Mouse (Mus musculus) embryonic facial prominence, embryonic 11.5 days (tissue): ENCODE measurements around the gene Rabep2. TPM values are rescaled to one million over a fixed set of nuclear protein-coding genes. Genes with fewer than 3 reads are reported as not detected.

ENCODE experiments used
- ATAC-seq: fragments of 200-750 bp; cut with Nextera tagmentation; replicated peaks from 2 replicates; pipeline ENCODE4 v1.8.0; 2017; ENCODE audit warnings: low read depth; ENCODE audit not compliant: insufficient number of reproducible peaks, low FRiP score, low TSS enrichment
- DNase-seq: peaks from one replicate; pipeline ENCODE4 v3.0.0-alpha.2; 2015; ENCODE audit warnings: low spot score
- H3K27ac ChIP-seq: fragments of 300-500 bp; sonication (generic); replicated peaks from 2 replicates; pipeline ENCODE4 v1.5.1; 2014; ENCODE audit warnings: mild to moderate bottlenecking, low read depth, low read length, control low read depth
- H3K27me3 ChIP-seq: fragments of 300-500 bp; sonication (generic); 2 replicates; pipeline ENCODE4 v1.6.1; 2014; ENCODE audit warnings: mild to moderate bottlenecking, low read length, moderate library complexity, mixed read lengths; ENCODE audit not compliant: control insufficient read depth, insufficient read depth
- H3K36me3 ChIP-seq: fragments of 300-500 bp; sonication (generic); replicated peaks from 2 replicates; pipeline ENCODE4 v1.6.1; 2014; ENCODE audit warnings: low read depth, mild to moderate bottlenecking, low read length, moderate library complexity, mixed read lengths; ENCODE audit not compliant: control insufficient read depth, insufficient read depth
- H3K4me1 ChIP-seq: fragments of 300-500 bp; sonication (generic); 2 replicates; pipeline ENCODE4 v1.6.1; 2014; ENCODE audit warnings: low read length, mixed read lengths; ENCODE audit not compliant: control insufficient read depth, insufficient read depth
- H3K4me2 ChIP-seq: fragments of 300-500 bp; sonication (generic); 2 replicates; pipeline ENCODE4 v1.6.1; 2014; ENCODE audit warnings: low read depth, mild to moderate bottlenecking, control low read depth, low read length, moderate library complexity
- H3K4me3 ChIP-seq: fragments of 300-500 bp; sonication (generic); 2 replicates; pipeline ENCODE4 v1.5.1; 2014; ENCODE audit warnings: low read depth, low read length, control low read depth
- H3K9ac ChIP-seq: fragments of 300-500 bp; sonication (generic); replicated peaks from 2 replicates; pipeline ENCODE4 v1.6.1; 2014; ENCODE audit warnings: mild to moderate bottlenecking, control low read depth, low read length
- H3K9me3 ChIP-seq: fragments of 300-500 bp; sonication (generic); replicated peaks from 2 replicates; pipeline ENCODE4 v1.6.1; 2016; ENCODE audit warnings: mild to moderate bottlenecking, low read length, inconsistent platforms, mixed read lengths; ENCODE audit not compliant: control insufficient read depth
- whole genome bisulfite sequencing: fragments of 180-500 bp; shearing (Covaris S2); extraction: QIAGEN DNeasy Blood & Tissue Kit; methylation state at CpG from one replicate; pipeline ENCODE4 v1.1.7; 2014; 5-methylcytosine and 5-hydroxymethylcytosine counted together
- polyA plus RNA-seq: library from polyadenylated mRNA; unstranded; fragments of >200 nt; fragmentation: Nextera tagmentation; extraction: Ambion mirVana; gene quantifications from 2 replicates; pipeline ENCODE4 v1.2.1, GENCODE M21; 2014

The Rabep2 gene
- polyA plus RNA-seq, 1 experiment from 2014 or later: 18.6 TPM

GRCm38 (mm10) chr7:126449991-126450390, 21.4 kb downstream of the Rabep2 start:
- H3K9ac ChIP-seq: no peak overlapping the region
- ATAC-seq: no peak

GRCm38 (mm10) chr7:126450641-126451040, 22.1 kb downstream of the Rabep2 start:
- 92% methylated on average over 6 of the region's 6 CpGs for WGBS
- no peak for ATAC-seq
- H3K27ac ChIP-seq: no peak overlapping the region

More at GRCm38 (mm10) chr7:126449991-126450390, 21.4 kb downstream of the Rabep2 start:
- peaks cover 2% of the 10 kb centered on the region; the same call in 1 of the 2 replicates for H3K36me3 ChIP-seq
- H3K4me3 ChIP-seq: no peak overlapping the region
- H3K4me1 ChIP-seq: no peaks in the 10 kb centered on the region
- H3K27me3 ChIP-seq: no peaks in the 10 kb centered on the region
- H3K4me2 ChIP-seq: no peak overlapping the region
- 94% methylated on average over 18 of the region's 18 CpGs for WGBS
- DNase-seq: no peak
- no peaks in the 10 kb centered on the region for H3K9me3 ChIP-seq
- H3K27ac ChIP-seq: no peak overlapping the region

GRCm38 (mm10) chr7:126452244-126452643, 23.7 kb downstream of the Rabep2 start:
- ATAC-seq (no peak), DNase-seq (no peak)
- Histone ChIP-seq H3K4me1 (no peaks in the 10 kb centered on the region), H3K9me3 (no peaks in the 10 kb centered on the region), H3K27me3 (no peaks in the 10 kb centered on the region), H3K36me3 (no peaks in the 10 kb centered on the region), H3K4me3 (no peak overlapping the region), H3K27ac (no peak overlapping the region), H3K4me2 (no peak overlapping the region), H3K9ac (no peak overlapping the region)
- 88% methylated on average over 3 of the region's 3 CpGs for WGBS

More at GRCm38 (mm10) chr7:126450641-126451040, 22.1 kb downstream of the Rabep2 start:
- no peak for DNase-seq
- Histone ChIP-seq H3K27me3 (no peaks in the 10 kb centered on the region), H3K9me3 (no peaks in the 10 kb centered on the region), H3K4me1 (no peaks in the 10 kb centered on the region), H3K36me3 (peaks cover under 1% of the 10 kb centered on the region; the same call in 1 of the 2 replicates), H3K9ac (no peak overlapping the region), H3K4me2 (no peak overlapping the region), H3K4me3 (no peak overlapping the region)

- no peak for ATAC-seq
- H3K4me2 ChIP-seq: no peak overlapping the region
- H3K4me3 ChIP-seq: no peak overlapping the region
- no peaks in the 10 kb centered on the region for H3K9me3 ChIP-seq
- H3K27ac ChIP-seq: no peak overlapping the region
- no peaks in the 10 kb centered on the region for H3K4me1 ChIP-seq
- DNase-seq: no peak
- H3K9ac ChIP-seq: no peak overlapping the region
- H3K36me3 ChIP-seq: no peaks in the 10 kb centered on the region
- 78% methylated on average over 7 of the region's 7 CpGs for WGBS
- no peaks in the 10 kb centered on the region for H3K27me3 ChIP-seq
Measured at GRCm38 (mm10) chr7:126453861-126454260, 25.3 kb downstream of the Rabep2 start.

GRCm38 (mm10) chr7:126455242-126455641, 26.7 kb downstream of the Rabep2 start:
- Histone ChIP-seq H3K4me3 (no peak overlapping the region), H3K9me3 (no peaks in the 10 kb centered on the region), H3K27ac (no peak overlapping the region), H3K9ac (no peak overlapping the region), H3K27me3 (no peaks in the 10 kb centered on the region), H3K36me3 (no peaks in the 10 kb centered on the region), H3K4me2 (no peak overlapping the region), H3K4me1 (no peaks in the 10 kb centered on the region)
- DNase-seq: no peak
- no peak for ATAC-seq
- WGBS: 75% methylated on average over 2 of the region's 2 CpGs

GRCm38 (mm10) chr7:126456382-126457266, 28.1 kb downstream of the Rabep2 start:
- H3K4me1 ChIP-seq: no peaks in the 10 kb centered on the region
- H3K36me3 ChIP-seq: no peaks in the 10 kb centered on the region
- H3K27ac ChIP-seq: no peak overlapping the region
- no peak overlapping the region for H3K4me3 ChIP-seq
- 87% methylated on average over 17 of the region's 17 CpGs for WGBS
- no peaks in the 10 kb centered on the region for H3K9me3 ChIP-seq
- H3K4me2 ChIP-seq: no peak overlapping the region
- ATAC-seq (no peak), DNase-seq (no peak)
- H3K27me3 ChIP-seq: no peaks in the 10 kb centered on the region
- no peak overlapping the region for H3K9ac ChIP-seq

- no peaks in the 10 kb centered on the region for H3K9me3 ChIP-seq
- WGBS: 81% methylated on average over 5 of the region's 5 CpGs
- ATAC-seq (no peak), DNase-seq (no peak)
- H3K27ac ChIP-seq: no peak overlapping the region
- no peaks in the 10 kb centered on the region for H3K36me3 ChIP-seq
- H3K27me3 ChIP-seq: no peaks in the 10 kb centered on the region
- H3K4me3 ChIP-seq: no peak overlapping the region
- no peak overlapping the region for H3K9ac ChIP-seq
- H3K4me2 ChIP-seq: no peak overlapping the region
- H3K4me1 ChIP-seq: no peaks in the 10 kb centered on the region
Measured at GRCm38 (mm10) chr7:126458225-126458624, 29.7 kb downstream of the Rabep2 start.

GRCm38 (mm10) chr7:126458844-126459618, 30.5 kb downstream of the Rabep2 start:
- no peak overlapping the region for H3K4me3 ChIP-seq
- no peak for ATAC-seq
- H3K9me3 ChIP-seq: no peaks in the 10 kb centered on the region
- DNase-seq: no peak
- no peaks in the 10 kb centered on the region for H3K27me3 ChIP-seq
- no peak overlapping the region for H3K27ac ChIP-seq
- no peaks in the 10 kb centered on the region; the same call in 1 of the 2 replicates for H3K4me1 ChIP-seq
- H3K4me2 ChIP-seq: no peak overlapping the region
- no peaks in the 10 kb centered on the region for H3K36me3 ChIP-seq
- H3K9ac ChIP-seq: no peak overlapping the region
- 84% methylated on average over 11 of the region's 11 CpGs for WGBS
